Mouse (Mus musculus): ENCODE results near the gene Tcp11.

DNA sequence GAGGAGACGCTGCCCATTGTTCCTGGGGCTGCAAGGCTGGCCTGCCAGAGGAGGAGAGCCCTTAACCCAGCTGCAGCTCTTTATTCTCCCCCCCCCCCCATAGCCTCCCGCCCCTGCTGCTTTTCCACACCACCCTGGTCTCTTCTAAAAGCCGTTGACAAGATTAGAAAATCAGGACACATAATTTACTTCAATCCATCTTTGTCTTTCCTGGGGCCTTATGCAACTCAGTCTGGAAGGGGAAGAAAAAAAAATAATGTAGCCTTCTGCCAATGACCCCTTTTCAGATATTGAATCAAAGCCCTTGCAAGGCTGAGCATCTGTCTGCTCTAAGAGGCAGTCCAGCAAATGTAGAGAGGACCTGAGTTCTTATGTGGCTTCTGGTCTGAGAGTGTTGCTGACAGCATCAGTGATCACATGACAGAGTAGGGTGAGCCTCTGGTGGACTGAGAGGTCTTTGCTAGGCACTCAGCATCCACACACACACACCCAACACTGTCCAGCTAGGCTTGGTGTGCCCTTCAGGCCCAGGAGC is 47.3 kb downstream of the Tcp11 start:
- no peak for TF ChIP-seq CTCF (IDR thresholded peaks at IDR 0.05; ENCODE audit: control insufficient read depth, insufficient read depth, insufficient replicate concordance, low read depth, low read length)
- no peak for TF ChIP-seq POLR2A (IDR thresholded peaks at IDR 0.05; ENCODE audit: control insufficient read depth, low read depth, low read length)

Data from testis, adult 2 months (tissue).